Mouse (Mus musculus) naive thymus-derived CD4-positive, alpha-beta T cell, adult 2 months (primary cell): Measurements from ENCODE around the gene Olfr56.
"Not testable (repeated sequence)": the region's sequence is repeated elsewhere in the genome, so short reads cannot be mapped to it uniquely, and the experiment has no call there.

Experiments
- DNase-seq: peaks from one replicate; pipeline ENCODE4 v3.0.0-alpha.2; 2011; ENCODE audit warnings: low read depth

Olfr56 gene

DNA sequence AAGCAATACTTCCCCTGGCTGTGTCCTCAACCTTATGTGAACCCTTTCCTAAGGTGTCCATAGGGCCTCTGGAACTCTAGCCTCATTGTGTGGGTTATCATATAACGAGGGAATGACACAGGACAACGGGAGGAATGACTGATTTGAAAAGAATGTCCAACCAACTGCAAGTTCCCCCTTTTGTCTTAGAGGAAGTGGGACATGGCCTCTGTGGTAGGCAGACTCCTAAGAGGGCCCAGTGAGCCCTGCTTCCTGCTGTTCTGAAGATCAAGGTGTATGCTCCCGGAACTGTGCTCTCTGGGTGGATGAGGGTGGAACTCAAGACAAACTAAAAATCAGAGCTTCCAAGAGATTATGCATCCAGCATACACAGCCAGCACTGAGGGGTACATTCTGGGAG, 81.4 kb downstream of the Olfr56 start:
- not testable (repeated sequence) for DNase-seq

GRCm38 (mm10) chr11:49061865-49062264, 83.2 kb downstream of the Olfr56 start:
- peak; percentile 42 for DNase-seq

DNA sequence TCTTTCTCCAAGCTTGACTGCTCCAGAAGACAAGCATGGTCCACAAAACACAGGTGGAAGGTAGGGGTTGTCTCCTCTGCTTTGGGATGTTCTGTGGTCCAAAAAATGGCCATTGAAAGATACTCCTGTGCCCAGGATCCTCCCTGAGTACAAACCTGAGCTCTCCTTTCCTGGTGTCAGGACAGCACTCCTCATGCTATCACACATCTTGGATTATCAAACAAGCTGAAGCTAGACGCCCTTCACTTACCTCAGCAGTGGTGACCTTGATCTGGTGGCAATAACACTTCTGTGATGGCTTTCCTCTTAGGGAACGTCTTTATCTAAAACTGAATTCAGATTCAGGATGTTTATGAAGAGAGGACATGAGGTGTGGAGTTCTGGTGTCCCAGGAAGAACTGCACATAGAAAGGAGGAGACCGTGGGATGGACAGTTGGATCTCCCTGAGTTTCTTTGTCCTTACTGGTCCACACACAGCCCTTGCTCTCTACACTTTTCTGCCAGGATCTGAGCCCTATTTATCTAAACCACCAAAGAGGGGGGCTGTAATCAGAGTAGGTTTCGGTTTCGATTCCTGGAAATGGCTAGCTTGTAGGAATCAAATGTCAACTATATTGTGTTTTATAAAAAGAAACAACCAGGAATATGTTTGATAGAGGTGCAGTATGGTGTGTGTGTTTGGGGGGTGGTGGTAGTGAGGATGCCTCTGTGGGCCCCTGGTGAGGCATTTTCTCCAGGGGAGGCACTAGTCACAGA, 85.2 kb downstream of the Olfr56 start, which contains the start of gene Tgtp2:
TSS of gene Tgtp2 (minus strand) at position 494 of the 757 bp plus-strand sequence.
- peak; percentile 76 for DNase-seq

DNA sequence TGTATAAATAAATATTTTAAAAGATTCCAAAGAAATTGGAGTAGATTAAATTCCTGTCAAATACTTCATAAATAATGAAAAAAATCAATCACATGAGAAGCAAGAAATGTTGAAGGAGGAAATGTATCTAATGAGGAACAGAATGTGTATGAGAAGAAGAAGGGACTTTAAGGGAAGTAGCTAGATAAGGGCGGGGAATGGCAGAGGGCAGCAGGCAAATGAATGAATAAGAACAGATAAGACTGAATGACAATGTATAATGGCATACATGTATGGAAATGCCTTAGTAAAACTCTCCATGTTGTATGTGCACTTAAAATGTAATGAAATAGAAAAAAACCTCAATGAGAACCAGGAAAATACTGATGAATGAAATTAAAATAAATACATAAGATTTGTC, 89.7 kb downstream of the Olfr56 start:
- no peak for DNase-seq

GRCm38 (mm10) chr11:49076001-49076757, 97.5 kb downstream of the Olfr56 start, which contains the start of gene Ifi47:
TSS of gene Ifi47 (plus strand) at chr11:49076587.
- peak; percentile 31 for DNase-seq

- DNase-seq: no peak
These were observed 98.3 kb downstream of the Olfr56 start for GRCm38 (mm10) chr11:49077012-49077411.

- no peak for DNase-seq
These were observed 100.0 kb downstream of the Olfr56 start for GRCm38 (mm10) chr11:49078719-49079118.

DNA sequence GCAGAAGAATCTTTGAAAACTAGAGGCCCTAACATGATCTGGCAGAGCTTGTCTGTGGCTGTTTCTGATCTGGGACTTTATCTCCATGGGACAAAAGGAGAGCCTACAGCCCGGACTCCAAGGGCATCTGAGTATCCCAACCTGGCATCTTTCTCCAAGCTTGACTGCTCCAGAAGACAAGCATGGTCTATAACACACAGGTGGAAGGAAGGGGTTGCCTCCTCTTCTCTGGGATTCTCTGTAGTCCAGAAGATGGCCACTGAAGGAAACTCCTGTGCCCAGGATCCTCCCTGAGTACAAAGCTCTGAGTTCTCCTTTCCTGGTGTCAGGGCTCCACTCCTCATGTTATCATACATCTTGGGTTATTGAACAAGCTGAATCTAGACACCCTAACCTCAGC, 101.9 kb downstream of the Olfr56 start:
- DNase-seq: no peak

GRCm38 (mm10) chr11:49081356-49081755, 102.7 kb downstream of the Olfr56 start:
- peak; percentile 63 for DNase-seq

DNA sequence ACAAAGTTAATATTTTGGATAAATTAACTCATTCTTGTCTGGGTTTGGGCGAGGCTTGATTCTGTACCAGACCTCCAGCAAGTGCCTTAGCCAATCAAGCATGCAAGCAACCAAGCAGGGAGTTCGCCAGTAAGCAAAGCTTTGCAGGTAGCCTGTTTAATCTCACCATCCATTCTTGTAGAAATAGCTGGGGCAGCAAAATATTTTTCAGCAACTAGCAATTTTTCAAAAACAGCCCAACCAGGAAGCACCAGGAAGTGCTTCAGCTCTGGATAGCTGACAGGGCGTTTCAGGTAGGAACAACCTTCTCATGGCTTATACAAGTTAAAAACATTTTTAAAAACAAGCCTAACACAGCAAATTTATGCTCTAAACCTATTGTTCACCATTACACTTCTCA, 103.2 kb downstream of the Olfr56 start:
- DNase-seq: no peak

- peak; percentile 68 for DNase-seq
These were observed 104.5 kb downstream of the Olfr56 start for GRCm38 (mm10) chr11:49083146-49083545.

DNA sequence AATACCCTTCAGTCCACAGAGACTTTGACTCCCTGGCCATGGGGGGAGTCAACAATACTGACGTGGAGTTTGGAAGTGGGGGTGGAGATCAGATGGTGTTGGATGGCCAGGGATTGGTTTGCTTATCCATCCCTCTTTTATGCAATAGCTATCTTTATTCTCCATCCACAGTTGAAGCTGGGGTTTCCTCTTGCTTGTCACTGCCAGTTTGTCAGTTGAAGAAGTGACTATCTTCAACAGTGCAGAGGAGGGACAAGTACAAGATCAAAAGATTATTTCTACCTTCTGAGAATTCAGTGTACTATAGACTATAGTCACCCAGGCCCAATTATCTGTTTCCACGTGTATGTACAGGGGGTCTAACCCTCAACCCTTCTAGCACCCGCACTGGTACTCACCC, 105.1 kb downstream of the Olfr56 start:
- peak; percentile 39 for DNase-seq

GRCm38 (mm10) chr11:49084385-49084784, 105.7 kb downstream of the Olfr56 start:
- DNase-seq: no peak

DNA sequence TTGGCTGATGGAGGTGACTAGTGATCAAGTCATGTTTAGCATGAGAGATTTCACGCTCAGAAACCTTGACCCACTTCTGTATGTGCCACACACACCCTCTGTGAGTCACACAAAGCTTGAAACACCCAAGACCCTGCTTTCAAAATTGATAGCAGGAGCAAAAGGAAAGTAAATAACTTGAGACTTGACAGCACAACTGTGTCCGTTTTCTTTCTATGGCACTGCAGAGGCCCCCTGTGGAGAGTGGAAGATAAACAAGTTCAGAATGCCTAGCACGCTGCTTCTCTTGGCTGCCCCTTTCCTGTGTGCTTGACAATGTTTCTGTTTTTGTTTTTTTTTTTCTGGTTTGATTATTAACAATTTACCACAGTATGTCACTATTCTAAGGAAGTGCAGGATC, 106.2 kb downstream of the Olfr56 start:
- DNase-seq: peak; percentile 79

DNA sequence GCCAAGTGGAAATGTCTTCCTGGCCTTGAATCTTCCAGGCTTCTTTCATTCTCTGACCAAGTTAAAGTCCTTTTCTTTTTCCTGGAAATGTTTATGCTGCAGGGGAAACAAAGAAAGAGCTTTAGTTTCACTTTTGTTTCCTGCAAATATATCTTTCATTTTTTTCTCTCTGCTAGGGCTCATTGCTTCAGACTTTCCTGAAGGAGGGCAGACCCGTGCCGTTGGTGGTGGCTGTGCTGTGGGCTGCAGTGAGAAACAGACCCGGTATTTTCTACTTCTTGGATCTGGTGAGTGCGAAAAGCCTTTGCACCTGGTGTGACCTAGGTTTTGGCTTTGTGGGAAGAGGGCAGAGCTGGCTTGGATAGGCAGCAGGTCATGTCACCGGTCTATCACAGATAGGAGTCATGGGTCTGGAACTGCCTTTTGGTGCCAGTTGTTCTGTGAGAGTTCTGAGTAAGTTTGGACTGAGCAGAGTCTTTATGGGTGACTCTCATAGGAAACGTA, 108.2 kb downstream of the Olfr56 start:
- peak; percentile 67 for DNase-seq

DNA sequence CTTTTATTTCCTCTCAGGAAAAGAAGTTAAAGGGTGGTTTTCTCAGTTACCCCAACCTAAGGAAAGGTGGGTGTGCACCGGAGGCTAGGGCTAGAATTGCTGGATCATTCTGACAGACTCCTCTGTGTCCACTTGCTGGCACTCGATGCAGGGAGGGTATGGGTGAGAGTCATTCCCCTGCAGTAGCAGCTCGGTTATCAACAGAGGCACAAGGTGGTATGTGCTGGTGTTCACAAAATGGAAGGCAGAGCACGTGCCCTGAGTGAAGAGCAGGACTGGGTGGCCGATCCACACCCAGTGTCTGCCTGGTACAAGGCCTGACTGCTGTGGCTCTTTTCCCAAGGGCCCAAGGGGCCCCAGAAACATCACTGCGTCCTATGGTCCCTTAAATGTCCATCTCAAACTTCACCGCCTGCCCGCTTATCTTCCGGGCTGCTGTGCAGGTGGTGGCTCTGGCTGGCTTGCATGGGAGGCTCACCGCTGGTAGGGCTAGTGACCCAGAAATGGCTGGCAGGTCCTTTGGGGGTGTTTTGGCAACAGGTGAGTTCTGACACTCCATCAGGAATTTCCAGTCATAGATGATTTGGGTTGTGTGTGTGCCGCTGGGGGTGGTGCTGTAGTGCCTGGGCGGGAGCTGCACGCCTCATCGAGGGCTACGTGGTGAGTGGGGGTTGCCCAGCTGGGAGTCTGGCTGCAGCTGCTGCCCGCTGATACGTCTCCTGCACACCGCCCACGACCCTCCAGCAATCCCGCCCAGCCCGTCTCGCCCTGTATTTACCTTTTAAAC, 109.3 kb downstream of the Olfr56 start:
- peak; percentile 63 for DNase-seq

DNA sequence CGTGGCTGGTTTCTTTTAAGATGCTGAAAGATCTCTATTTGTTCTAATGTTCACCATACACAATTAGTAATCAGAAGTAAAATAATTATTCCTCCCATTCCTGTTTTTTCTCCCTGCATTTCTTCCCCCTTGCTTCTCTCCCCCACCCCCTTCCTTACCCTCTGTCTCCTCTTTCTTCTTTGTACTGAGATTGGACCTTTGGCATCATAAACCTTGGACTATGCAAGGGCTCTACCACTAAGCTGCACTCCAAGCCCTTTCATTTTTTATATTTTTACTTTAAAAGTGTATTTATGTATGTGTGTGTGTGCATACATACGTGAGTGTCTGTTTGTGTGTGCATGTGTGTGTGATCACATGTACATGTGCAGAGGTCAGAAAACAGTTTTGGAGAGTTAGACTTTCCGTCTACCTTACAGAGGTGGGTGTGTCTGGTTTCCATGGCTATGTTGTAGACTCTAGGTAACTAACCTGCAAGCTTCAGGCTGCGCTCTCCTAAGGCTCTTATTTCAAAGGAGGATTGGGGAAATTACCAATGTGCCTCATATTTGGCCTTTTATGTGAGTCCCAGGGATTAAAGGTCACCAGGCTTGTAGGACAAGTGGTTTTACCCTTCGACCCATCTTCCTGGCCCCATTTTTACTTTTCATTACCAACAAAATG, 110.4 kb downstream of the Olfr56 start:
- peak; percentile 58 for DNase-seq

- DNase-seq: peak; percentile 59
These were observed 111.2 kb downstream of the Olfr56 start for GRCm38 (mm10) chr11:49089735-49090507.

DNA sequence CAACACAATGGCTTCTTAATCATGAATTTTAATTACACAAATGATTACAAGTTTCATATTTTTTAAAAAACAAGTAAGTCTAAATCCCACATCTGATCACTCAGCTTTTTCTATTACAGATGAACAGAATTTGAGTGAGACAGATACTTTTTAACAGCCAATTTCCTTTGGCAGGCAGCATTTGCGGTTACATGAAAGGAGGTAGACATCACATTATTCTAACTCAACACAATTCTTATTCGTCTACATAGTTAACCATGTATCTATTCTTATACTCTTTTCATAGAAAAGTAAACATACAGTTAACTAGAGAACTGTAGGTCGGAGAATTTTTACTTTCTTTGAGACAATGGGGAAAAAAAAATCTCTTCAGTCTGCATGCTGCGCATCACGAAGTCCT, 111.9 kb downstream of the Olfr56 start:
- DNase-seq: peak; percentile 70

GRCm38 (mm10) chr11:49091171-49091570, 112.5 kb downstream of the Olfr56 start:
- no peak for DNase-seq

DNA sequence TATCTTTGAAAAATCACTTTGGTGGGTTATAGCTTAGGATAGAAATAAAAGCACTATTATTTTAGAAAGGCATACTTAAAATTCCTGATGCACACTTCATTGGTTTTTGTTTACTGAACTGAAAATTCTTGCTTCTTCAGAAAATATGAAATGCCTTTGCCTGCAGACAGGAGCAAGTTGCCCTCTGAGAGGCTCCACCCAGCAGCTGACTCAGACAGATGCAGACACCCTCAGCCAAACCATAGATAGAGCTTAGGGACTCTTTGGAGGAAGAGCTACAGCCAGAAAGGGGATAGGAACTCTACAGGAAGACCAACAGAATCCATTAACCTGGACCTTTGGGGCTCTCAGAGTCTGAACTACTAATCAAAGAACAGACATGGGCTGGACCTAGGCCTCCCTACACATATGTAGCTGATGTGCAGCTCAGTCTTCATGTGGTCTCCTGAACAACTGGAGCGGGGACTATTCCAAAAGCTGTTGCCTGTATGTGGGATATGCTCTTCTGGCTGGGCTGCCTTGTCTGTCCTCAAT, 113.4 kb downstream of the Olfr56 start:
- no peak for DNase-seq
